Mouse (Mus musculus) adrenal gland, postnatal 25 days (tissue): ENCODE data around the gene Gast. TPM values are rescaled to one million over a fixed set of nuclear protein-coding genes. Genes with fewer than 3 reads are reported as not detected.
"Not testable (repeated sequence)": the region's sequence is repeated elsewhere in the genome, so short reads cannot be mapped to it uniquely, and the experiment has no call there.

Source experiments
- DNase-seq: peaks from one replicate; pipeline ENCODE4 v3.0.0; 2021; ENCODE audit warnings: mixed read lengths
- long read RNA-seq: library from polyadenylated mRNA; stranded (forward); transcript quantifications from one replicate; pipeline ENCODE4 v2.0.0, GENCODE M21; 2021
- total RNA-seq: library from RNA; stranded (reverse); gene quantifications from 2 replicates; pipeline ENCODE4 v1.2.3, GENCODE M21; 2021

Gast gene
- not detected in 2 replicates for total RNA-seq
- long read RNA-seq, result 0 reads

GRCm38 (mm10) chr11:100333944-100334457, at the start of gene Gast:
TSS of gene Gast (plus strand) at chr11:100334407.
- no peak for DNase-seq

GRCm38 (mm10) chr11:100284988-100285387, 49.2 kb upstream of the Gast start:
- no peak for DNase-seq

GRCm38 (mm10) chr11:100287024-100287423, 47.2 kb upstream of the Gast start:
- DNase-seq, result peak; percentile 57

- DNase-seq, result peak; percentile 34
These were observed 45.3 kb upstream of the Gast start for GRCm38 (mm10) chr11:100288942-100289341.

- DNase-seq, result peak; percentile 13
These were observed 44.0 kb upstream of the Gast start for GRCm38 (mm10) chr11:100290235-100290634.

GRCm38 (mm10) chr11:100292884-100293283, 41.3 kb upstream of the Gast start:
- DNase-seq, result no peak

- peak; percentile 86 for DNase-seq
These were observed 38.9 kb upstream of the Gast start for GRCm38 (mm10) chr11:100295308-100295707.

- DNase-seq, result no peak
These were observed 36.4 kb upstream of the Gast start for GRCm38 (mm10) chr11:100297801-100298200.

- DNase-seq, result peak; percentile 83
These were observed 35.8 kb upstream of the Gast start for GRCm38 (mm10) chr11:100298274-100299036.

GRCm38 (mm10) chr11:100300293-100300692, 33.9 kb upstream of the Gast start:
- DNase-seq, result peak; percentile 73

- no peak for DNase-seq
These were observed 32.9 kb upstream of the Gast start for GRCm38 (mm10) chr11:100301292-100301691.

GRCm38 (mm10) chr11:100307900-100308299, 26.3 kb upstream of the Gast start:
- no peak for DNase-seq

GRCm38 (mm10) chr11:100308672-100309071, 25.5 kb upstream of the Gast start:
- not testable (repeated sequence) for DNase-seq

- no peak for DNase-seq
These were observed 22.6 kb upstream of the Gast start for GRCm38 (mm10) chr11:100311656-100312055.

GRCm38 (mm10) chr11:100312096-100312679, 22.0 kb upstream of the Gast start:
- no peak for DNase-seq

- DNase-seq, result no peak
These were observed 20.8 kb upstream of the Gast start for GRCm38 (mm10) chr11:100313424-100313823.

- DNase-seq, result no peak
These were observed 18.8 kb upstream of the Gast start for GRCm38 (mm10) chr11:100315439-100315838.

- DNase-seq, result no peak
These were observed 16.3 kb upstream of the Gast start for GRCm38 (mm10) chr11:100317826-100318380.

GRCm38 (mm10) chr11:100318529-100319451, 15.4 kb upstream of the Gast start:
- no peak for DNase-seq

GRCm38 (mm10) chr11:100319492-100320171, 14.6 kb upstream of the Gast start, which contains the start of gene Eif1:
TSS of gene Eif1 (plus strand) at chr11:100319885.
- DNase-seq, result peak; percentile 100

- DNase-seq, result peak; percentile 95
These were observed 14.0 kb upstream of the Gast start for GRCm38 (mm10) chr11:100320172-100320630.
